Mouse (Mus musculus): ENCODE results near the gene Mtmr3.

The Mtmr3 gene

GRCm38 (mm10) chr11:4518981-4519380 lies 75.7 kb downstream of the Mtmr3 start:
- DNase-seq (ENCODE audit: low spot score) = no peak

- DNase-seq (ENCODE audit: low spot score) = no peak
These were observed 87.2 kb downstream of the Mtmr3 start for GRCm38 (mm10) chr11:4507421-4507820.

- DNase-seq (ENCODE audit: low spot score) = no peak
These were observed 88.2 kb downstream of the Mtmr3 start for GRCm38 (mm10) chr11:4506486-4506885.

GRCm38 (mm10) chr11:4502206-4502605 lies 92.5 kb downstream of the Mtmr3 start:
- no peak for DNase-seq (ENCODE audit: low spot score)

- DNase-seq (ENCODE audit: low spot score) = no peak
These were observed 93.8 kb downstream of the Mtmr3 start for GRCm38 (mm10) chr11:4500826-4501225.

- no peak for DNase-seq (ENCODE audit: low spot score)
These were observed 94.4 kb downstream of the Mtmr3 start for GRCm38 (mm10) chr11:4500261-4500660.

GRCm38 (mm10) chr11:4499456-4499855 lies 95.2 kb downstream of the Mtmr3 start:
- DNase-seq (ENCODE audit: low spot score) = no peak

GRCm38 (mm10) chr11:4498774-4499173 lies 95.9 kb downstream of the Mtmr3 start:
- no peak for DNase-seq (ENCODE audit: low spot score)

GRCm38 (mm10) chr11:4497501-4498118 lies 97.1 kb downstream of the Mtmr3 start:
- DNase-seq (ENCODE audit: low spot score) = no peak

- no peak for DNase-seq (ENCODE audit: low spot score)
These were observed 99.6 kb downstream of the Mtmr3 start for GRCm38 (mm10) chr11:4495021-4495540.

GRCm38 (mm10) chr11:4489207-4489606 lies 105.5 kb downstream of the Mtmr3 start:
- DNase-seq (ENCODE audit: low spot score) = no peak

GRCm38 (mm10) chr11:4488798-4489197 lies 105.9 kb downstream of the Mtmr3 start:
- DNase-seq (ENCODE audit: low spot score) = no peak

- no peak for DNase-seq (ENCODE audit: low spot score)
These were observed 106.3 kb downstream of the Mtmr3 start for GRCm38 (mm10) chr11:4488367-4488766.

GRCm38 (mm10) chr11:4487401-4487965 lies 107.2 kb downstream of the Mtmr3 start:
- DNase-seq (ENCODE audit: low spot score) = no peak

GRCm38 (mm10) chr11:4484541-4484940 lies 110.1 kb downstream of the Mtmr3 start:
- DNase-seq (ENCODE audit: low spot score) = no peak

GRCm38 (mm10) chr11:4482641-4483040 lies 112.0 kb downstream of the Mtmr3 start:
- DNase-seq (ENCODE audit: low spot score) = no peak

- no peak for DNase-seq (ENCODE audit: low spot score)
These were observed 118.4 kb downstream of the Mtmr3 start for GRCm38 (mm10) chr11:4476184-4476697.

- DNase-seq (ENCODE audit: low spot score) = no peak
These were observed 122.0 kb downstream of the Mtmr3 start for GRCm38 (mm10) chr11:4472464-4473179.

- DNase-seq (ENCODE audit: low spot score) = no peak
These were observed 122.9 kb downstream of the Mtmr3 start for GRCm38 (mm10) chr11:4471734-4472133.

GRCm38 (mm10) chr11:4471251-4471650 lies 123.4 kb downstream of the Mtmr3 start:
- DNase-seq (ENCODE audit: low spot score) = no peak

GRCm38 (mm10) chr11:4469091-4469490 lies 125.6 kb downstream of the Mtmr3 start:
- DNase-seq (ENCODE audit: low spot score) = no peak

GRCm38 (mm10) chr11:4467436-4467835 lies 127.2 kb downstream of the Mtmr3 start:
- no peak for DNase-seq (ENCODE audit: low spot score)

GRCm38 (mm10) chr11:4466191-4466590 lies 128.5 kb downstream of the Mtmr3 start:
- no peak for DNase-seq (ENCODE audit: low spot score)

All from embryo, embryonic 10.5 days (tissue).